Mouse (Mus musculus) lung, postnatal 36 days (tissue): ENCODE results near the gene Cept1.

ENCODE experiments used
- DNase-seq: peaks from one replicate; pipeline ENCODE4 v3.0.0; 2022; ENCODE audit warnings: mixed read lengths

The Cept1 gene

GRCm38 (mm10) chr3:106494417-106494950, 53.1 kb downstream of the Cept1 start:
- no peak for DNase-seq

- DNase-seq = no peak
These were observed 53.7 kb downstream of the Cept1 start for GRCm38 (mm10) chr3:106493882-106494281.

GRCm38 (mm10) chr3:106493202-106493601, 54.4 kb downstream of the Cept1 start:
- DNase-seq = no peak

- DNase-seq = no peak
These were observed 54.9 kb downstream of the Cept1 start for GRCm38 (mm10) chr3:106492723-106493122.

GRCm38 (mm10) chr3:106490239-106490638, 57.4 kb downstream of the Cept1 start:
- peak; percentile 86 for DNase-seq

GRCm38 (mm10) chr3:106487551-106487950, 60.1 kb downstream of the Cept1 start:
- no peak for DNase-seq

- DNase-seq = peak; percentile 86
These were observed 61.8 kb downstream of the Cept1 start for GRCm38 (mm10) chr3:106485810-106486209.

GRCm38 (mm10) chr3:106484861-106485260, 62.7 kb downstream of the Cept1 start:
- DNase-seq = no peak

GRCm38 (mm10) chr3:106483796-106484405, 63.7 kb downstream of the Cept1 start:
- peak; percentile 49 for DNase-seq

GRCm38 (mm10) chr3:106483297-106483696, 64.3 kb downstream of the Cept1 start:
- DNase-seq = no peak

GRCm38 (mm10) chr3:106482281-106483081, 65.1 kb downstream of the Cept1 start, which contains the start of gene Dennd2d:
Dennd2d (plus strand) TSS chr3:106482405.
- DNase-seq = peak; percentile 86

GRCm38 (mm10) chr3:106476863-106477262, 70.7 kb downstream of the Cept1 start:
- no peak for DNase-seq

- no peak for DNase-seq
These were observed 73.4 kb downstream of the Cept1 start for GRCm38 (mm10) chr3:106474210-106474609.

- DNase-seq = no peak
These were observed 82.9 kb downstream of the Cept1 start for GRCm38 (mm10) chr3:106464750-106465149.

GRCm38 (mm10) chr3:106462493-106462892, 85.1 kb downstream of the Cept1 start:
- no peak for DNase-seq

- DNase-seq = no peak
These were observed 85.5 kb downstream of the Cept1 start for GRCm38 (mm10) chr3:106462059-106462470.

GRCm38 (mm10) chr3:106457298-106457869, 90.2 kb downstream of the Cept1 start:
- no peak for DNase-seq

GRCm38 (mm10) chr3:106452616-106453015, 95.0 kb downstream of the Cept1 start:
- no peak for DNase-seq
